Mouse (Mus musculus) lung, embryonic 16.5 days (tissue): ENCODE measurements around the gene Gsg1. TPM values are rescaled to one million over a fixed set of nuclear protein-coding genes. Genes with fewer than 3 reads are reported as not detected.

Experiments
- ATAC-seq: fragments of 200-750 bp; cut with Nextera tagmentation; 2 replicates; pipeline ENCODE4 v1.8.0; 2017; ENCODE audit warnings: low read depth, mild to moderate bottlenecking, moderate library complexity
- H3K27ac ChIP-seq: fragments of 300-500 bp; sonication (generic); 2 replicates; pipeline ENCODE4 v1.5.1; 2014; ENCODE audit warnings: mild to moderate bottlenecking, control low read depth, low read length
- H3K27me3 ChIP-seq: fragments of 300-500 bp; sonication (generic); 2 replicates; pipeline ENCODE4 v1.6.1; 2014; ENCODE audit warnings: low read depth, low read length, mixed read lengths; ENCODE audit not compliant: control insufficient read depth, insufficient read depth
- H3K36me3 ChIP-seq: fragments of 300-500 bp; sonication (generic); 2 replicates; pipeline ENCODE4 v1.6.1; 2014; ENCODE audit warnings: low read length; ENCODE audit not compliant: control insufficient read depth, insufficient read depth
- H3K4me1 ChIP-seq: fragments of 300-500 bp; sonication (generic); replicated peaks from 2 replicates; pipeline ENCODE4 v1.6.1; 2014; ENCODE audit warnings: low read length, mixed read lengths; ENCODE audit not compliant: control insufficient read depth, insufficient read depth
- H3K4me2 ChIP-seq: fragments of 300-500 bp; sonication (generic); 2 replicates; pipeline ENCODE4 v1.6.1; 2014; ENCODE audit warnings: low read depth, low read length, control low read depth
- H3K4me3 ChIP-seq: fragments of 300-500 bp; sonication (generic); 2 replicates; pipeline ENCODE4 v1.5.1; 2014; ENCODE audit warnings: mild to moderate bottlenecking, low read length, control low read depth
- H3K9ac ChIP-seq: fragments of 300-500 bp; sonication (generic); 2 replicates; pipeline ENCODE4 v1.6.1; 2014; ENCODE audit warnings: low read length, control low read depth
- H3K9me3 ChIP-seq: fragments of 300-500 bp; sonication (generic); 2 replicates; pipeline ENCODE4 v1.6.1; 2016; ENCODE audit warnings: low read length; ENCODE audit not compliant: control insufficient read depth
- WGBS: fragments of 180-500 bp; shearing (Covaris S2); extraction: QIAGEN DNeasy Blood & Tissue Kit; methylation state at CpG from one replicate; pipeline ENCODE4 v1.1.7; 2014; 5-methylcytosine and 5-hydroxymethylcytosine counted together
- polyA plus RNA-seq: library from polyadenylated mRNA; unstranded; fragments of >200 nt; fragmentation: Nextera tagmentation; extraction: Ambion mirVana; gene quantifications from 2 replicates; pipeline ENCODE4 v1.2.1, GENCODE M21; 2015

Gsg1 gene
- polyA plus RNA-seq, 1 experiment from 2014 or later: 7.6 TPM

GRCm38 (mm10) chr6:135230586-135230985 is 23.6 kb downstream of the Gsg1 start:
- no peaks in the 10 kb centered on the region for H3K9me3 ChIP-seq
- ATAC-seq: no peak
- no peak overlapping the region for H3K9ac ChIP-seq
- no peak overlapping the region for H3K4me2 ChIP-seq
- no peaks in the 10 kb centered on the region for H3K4me1 ChIP-seq
- 83% methylated on average over 6 of the region's 6 CpGs for WGBS
- H3K36me3 ChIP-seq: peaks cover 4% of the 10 kb centered on the region; the same call in 1 of the 2 replicates
- H3K27me3 ChIP-seq: no peaks in the 10 kb centered on the region
- H3K27ac ChIP-seq: no peak overlapping the region
- no peak overlapping the region for H3K4me3 ChIP-seq

GRCm38 (mm10) chr6:135228465-135228941 is 25.6 kb downstream of the Gsg1 start:
- Histone ChIP-seq H3K4me3 (no peak overlapping the region), H3K4me1 (no peaks in the 10 kb centered on the region), H3K4me2 (no peak overlapping the region), H3K36me3 (peaks cover 4% of the 10 kb centered on the region; the same call in 1 of the 2 replicates), H3K9ac (no peak overlapping the region), H3K27ac (no peak overlapping the region), H3K9me3 (no peaks in the 10 kb centered on the region), H3K27me3 (no peaks in the 10 kb centered on the region)
- WGBS: 55% methylated on average over 10 of the region's 10 CpGs
- ATAC-seq: peak; percentile 44; the same call in 1 of the 2 replicates

- WGBS: 62% methylated on average over 6 of the region's 6 CpGs
- Histone ChIP-seq H3K9ac (no peak overlapping the region), H3K4me3 (no peak overlapping the region), H3K27me3 (no peaks in the 10 kb centered on the region), H3K27ac (no peak overlapping the region; the same call in 1 of the 2 replicates), H3K4me1 (no peaks in the 10 kb centered on the region), H3K9me3 (no peaks in the 10 kb centered on the region), H3K36me3 (no peaks in the 10 kb centered on the region), H3K4me2 (no peak overlapping the region)
- ATAC-seq: peak; percentile 28; the same call in 1 of the 2 replicates
Observed at GRCm38 (mm10) chr6:135223786-135224416, 30.2 kb downstream of the Gsg1 start.

- Histone ChIP-seq H3K4me3 (no peak overlapping the region), H3K9me3 (no peaks in the 10 kb centered on the region), H3K36me3 (no peaks in the 10 kb centered on the region), H3K9ac (no peak overlapping the region), H3K4me2 (no peak overlapping the region), H3K4me1 (no peaks in the 10 kb centered on the region), H3K27me3 (no peaks in the 10 kb centered on the region), H3K27ac (no peak overlapping the region)
- WGBS: 78% methylated on average over 5 of the region's 5 CpGs
- ATAC-seq: no peak
Observed at GRCm38 (mm10) chr6:135219916-135220315, 34.2 kb downstream of the Gsg1 start.

- Histone ChIP-seq H3K4me2 (no peak overlapping the region), H3K4me3 (no peak overlapping the region), H3K27me3 (no peaks in the 10 kb centered on the region), H3K36me3 (peaks cover 3% of the 10 kb centered on the region; the same call in 1 of the 2 replicates), H3K9me3 (no peaks in the 10 kb centered on the region), H3K9ac (no peak overlapping the region), H3K27ac (no peak overlapping the region), H3K4me1 (no peaks in the 10 kb centered on the region)
- WGBS: 51% methylated on average over 8 of the region's 8 CpGs
- no peak for ATAC-seq
Observed at GRCm38 (mm10) chr6:135218330-135218729, 35.8 kb downstream of the Gsg1 start.

GRCm38 (mm10) chr6:135212666-135213065 is 41.5 kb downstream of the Gsg1 start:
- Histone ChIP-seq H3K27me3 (no peaks in the 10 kb centered on the region), H3K4me1 (no peaks in the 10 kb centered on the region), H3K27ac (no peak overlapping the region), H3K4me2 (no peak overlapping the region), H3K9me3 (no peaks in the 10 kb centered on the region), H3K36me3 (peaks cover 3% of the 10 kb centered on the region; the same call in 1 of the 2 replicates), H3K4me3 (no peak overlapping the region), H3K9ac (no peak overlapping the region)
- WGBS: 66% methylated on average over 2 of the region's 2 CpGs
- ATAC-seq: no peak

- Histone ChIP-seq H3K27me3 (no peaks in the 10 kb centered on the region), H3K9me3 (no peaks in the 10 kb centered on the region), H3K27ac (no peak overlapping the region), H3K36me3 (peaks cover 3% of the 10 kb centered on the region; the same call in 1 of the 2 replicates), H3K4me3 (no peak overlapping the region), H3K9ac (no peak overlapping the region), H3K4me2 (no peak overlapping the region), H3K4me1 (no peaks in the 10 kb centered on the region)
- WGBS: 76% methylated on average over 7 of the region's 7 CpGs
- ATAC-seq: no peak
Observed at GRCm38 (mm10) chr6:135211169-135211568, 43.0 kb downstream of the Gsg1 start.

- Histone ChIP-seq H3K27me3 (no peaks in the 10 kb centered on the region), H3K4me3 (no peak overlapping the region)
Observed at GRCm38 (mm10) chr6:135206909-135207308, 47.2 kb downstream of the Gsg1 start.

GRCm38 (mm10) chr6:135205802-135206201 is 48.3 kb downstream of the Gsg1 start:
- no peak for ATAC-seq
- no peak overlapping the region for H3K27ac ChIP-seq
- no peak overlapping the region for H3K4me2 ChIP-seq

More at GRCm38 (mm10) chr6:135206909-135207308, 47.2 kb downstream of the Gsg1 start:
- H3K4me2 ChIP-seq: no peak overlapping the region
- no peaks in the 10 kb centered on the region for H3K36me3 ChIP-seq
- WGBS: 67% methylated on average over 8 of the region's 8 CpGs
- H3K27ac ChIP-seq: no peak overlapping the region
- H3K9ac ChIP-seq: no peak overlapping the region
- H3K4me1 ChIP-seq: no peaks in the 10 kb centered on the region; the same call in 1 of the 2 replicates
- no peaks in the 10 kb centered on the region for H3K9me3 ChIP-seq
- no peak for ATAC-seq

More at GRCm38 (mm10) chr6:135205802-135206201, 48.3 kb downstream of the Gsg1 start:
- Histone ChIP-seq H3K27me3 (no peaks in the 10 kb centered on the region), H3K4me1 (no peaks in the 10 kb centered on the region; the same call in none of the 2 replicates), H3K4me3 (no peak overlapping the region), H3K9me3 (no peaks in the 10 kb centered on the region), H3K36me3 (no peaks in the 10 kb centered on the region), H3K9ac (no peak overlapping the region)
- WGBS: 60% methylated on average over 4 of the region's 4 CpGs
